8 mouse cellular contexts compared by ENCODE assay signal in the genomic region with DNA sequence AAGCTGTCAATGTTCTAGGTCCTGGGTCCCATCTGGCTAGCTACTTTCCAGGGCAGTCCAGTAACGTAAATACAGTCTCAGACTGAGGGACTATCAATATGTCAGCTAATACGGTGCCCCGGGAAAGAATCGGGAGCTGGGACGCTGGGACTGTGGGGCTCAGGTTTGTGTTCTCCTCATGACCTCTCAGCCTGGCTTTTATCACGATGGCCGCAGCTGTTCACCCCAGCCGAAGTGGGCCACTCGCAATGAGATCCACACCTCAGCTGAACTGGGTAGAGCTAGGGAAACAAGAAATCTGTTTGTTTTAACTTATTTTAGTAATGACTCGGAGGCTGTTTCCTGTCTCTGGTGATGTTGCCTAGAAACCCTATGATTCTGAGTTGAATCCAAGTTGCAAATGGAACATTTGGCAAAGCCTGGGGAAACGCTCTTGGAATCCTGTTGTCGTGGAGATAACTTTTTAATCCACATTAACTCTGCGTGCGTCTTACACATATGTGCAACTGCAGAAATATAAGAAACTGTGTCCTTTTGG.
DNase-seq lines count a peak whose midpoint lies in the region; ATAC-seq lines count a peak whose summit lies in the region.

No protein-coding gene starts in this region.

- no peak for ATAC-seq in erythroblast, adult 5-6 weeks (replicated peaks; ENCODE audit: low FRiP score, poor library complexity, severe bottlenecking)
- ATAC-seq in megakaryocyte progenitor cell, adult 5-6 weeks (replicated peaks; ENCODE audit: poor library complexity): no peak

- DNase-seq in 3T3-L1 (ENCODE audit: low read depth, low spot score) (peak; percentile 86), NIH3T3 (ENCODE audit: low read depth) (peak; percentile 89)
- peak; percentile 27 to 33 for DNase-seq in frontal cortex, postnatal 10 days (ENCODE audit: low spot score in 2 of 2)
- peak; percentile 39 for DNase-seq in heart, postnatal 4 days
- DNase-seq in layer of hippocampus, postnatal 36 days: peak; percentile 32 to 48
- DNase-seq in skeletal muscle tissue, adult 2 months (ENCODE audit: low read depth, low spot score): peak; percentile 65

Comparison
In these comparisons a context has a peak if more than half of its experiments do, and no peak if none do; other contexts are left out.
1. DNase-seq: peak in every context shown above with its lines; median percentile 89 in NIH3T3; 86 in 3T3-L1; 65 in skeletal muscle tissue, adult 2 months; 40 in layer of hippocampus, postnatal 36 days; 39 in heart, postnatal 4 days; 30 in frontal cortex, postnatal 10 days.